Mouse (Mus musculus) heart, embryonic 10.5 days (tissue): ENCODE results near the gene Gpatch1. TPM values are rescaled to one million over a fixed set of nuclear protein-coding genes. Genes with fewer than 3 reads are reported as not detected.

Experiments used
- DNase-seq: peaks from one replicate; pipeline ENCODE4 v3.0.0-alpha.2; 2017; ENCODE audit warnings: low spot score
- H3K27ac ChIP-seq: fragments of 300-500 bp; sonication (generic); 2 replicates; pipeline ENCODE4 v1.5.1; 2016; ENCODE audit warnings: mild to moderate bottlenecking
- H3K27me3 ChIP-seq: fragments of 300-500 bp; sonication (generic); 2 replicates; pipeline ENCODE4 v1.6.1; 2016; ENCODE audit warnings: mild to moderate bottlenecking; ENCODE audit not compliant: poor library complexity, insufficient read depth, severe bottlenecking
- H3K36me3 ChIP-seq: fragments of 300-500 bp; sonication (generic); 2 replicates; pipeline ENCODE4 v1.6.1; 2016; ENCODE audit warnings: mild to moderate bottlenecking, moderate library complexity
- H3K4me1 ChIP-seq: fragments of 300-500 bp; sonication (generic); 2 replicates; pipeline ENCODE4 v1.6.1; 2016; ENCODE audit warnings: mild to moderate bottlenecking
- H3K4me3 ChIP-seq: fragments of 300-500 bp; sonication (generic); 2 replicates; pipeline ENCODE4 v1.5.1; 2016; ENCODE audit warnings: mild to moderate bottlenecking, moderate library complexity
- H3K9me3 ChIP-seq: fragments of 300-500 bp; sonication (generic); 2 replicates; pipeline ENCODE4 v1.6.1; 2016; ENCODE audit warnings: mild to moderate bottlenecking, moderate library complexity
- WGBS: fragments of 180-500 bp; shearing (Covaris S2); methylation state at CpG from one replicate; pipeline ENCODE4 v1.1.7; 2016; 5-methylcytosine and 5-hydroxymethylcytosine counted together
- polyA plus RNA-seq: library from polyadenylated mRNA; unstranded; fragments of >200 nt; fragmentation: Nextera tagmentation; extraction: Ambion mirVana; gene quantifications from 2 replicates; pipeline ENCODE4 v1.2.1, GENCODE M21; 2016

The Gpatch1 gene
- polyA plus RNA-seq = 12.5 and 15.3 TPM in 2 replicates

GRCm38 (mm10) chr7:35317729-35318609 lies at the start of gene Gpatch1:
Gene Gpatch1 (minus strand): TSS chr7:35318440.
- 1% methylated on average over 39 of the region's 39 CpGs for WGBS
- Histone ChIP-seq H3K9me3 (no peaks in the 10 kb centered on the region), H3K4me1 (peaks cover 19% of the 10 kb centered on the region), H3K27ac (peak within 1 kb of the TSS; percentile 88), H3K36me3 (no peaks in the 10 kb centered on the region), H3K4me3 (peak within 1 kb of the TSS; percentile 96), H3K27me3 (no peaks in the 10 kb centered on the region)
- DNase-seq = peak; percentile 95

- Histone ChIP-seq H3K36me3 (peaks cover 11% of the 10 kb centered on the region), H3K4me3 (no peak overlapping the region), H3K27me3 (no peaks in the 10 kb centered on the region), H3K27ac (no peak overlapping the region), H3K9me3 (0 out of 2 replicates have a peak, but pooled peaks cover 4% of the 10 kb centered on the region), H3K4me1 (peaks cover 29% of the 10 kb centered on the region)
- DNase-seq = no peak
- WGBS = 69% methylated on average over 12 of the region's 12 CpGs
Measured at GRCm38 (mm10) chr7:35365161-35365910, 47.1 kb upstream of the Gpatch1 start.

- 71% methylated on average over 5 of the region's 5 CpGs for WGBS
Measured at GRCm38 (mm10) chr7:35362868-35363267, 44.6 kb upstream of the Gpatch1 start.

GRCm38 (mm10) chr7:35362253-35362652 lies 44.0 kb upstream of the Gpatch1 start:
- H3K4me1 ChIP-seq = peaks cover 31% of the 10 kb centered on the region
- no peaks in the 10 kb centered on the region for H3K27me3 ChIP-seq
- peaks cover 8% of the 10 kb centered on the region for H3K36me3 ChIP-seq
- WGBS = 40% methylated on average over 5 of the region's 5 CpGs
- no peaks in the 10 kb centered on the region for H3K9me3 ChIP-seq
- DNase-seq = no peak
- H3K4me3 ChIP-seq = no peak overlapping the region
- peak overlapping the region; percentile 77 for H3K27ac ChIP-seq

More at GRCm38 (mm10) chr7:35362868-35363267, 44.6 kb upstream of the Gpatch1 start:
- H3K27me3 ChIP-seq = no peaks in the 10 kb centered on the region
- H3K27ac ChIP-seq = peak overlapping the region; percentile 77
- DNase-seq = no peak
- no peaks in the 10 kb centered on the region for H3K9me3 ChIP-seq
- H3K4me3 ChIP-seq = no peak overlapping the region
- H3K36me3 ChIP-seq = peaks cover 11% of the 10 kb centered on the region
- peaks cover 29% of the 10 kb centered on the region for H3K4me1 ChIP-seq

- Histone ChIP-seq H3K9me3 (no peaks in the 10 kb centered on the region), H3K27ac (no peak overlapping the region), H3K4me3 (no peak overlapping the region), H3K4me1 (peaks cover 19% of the 10 kb centered on the region), H3K36me3 (peaks cover 11% of the 10 kb centered on the region; the same call in 1 of the 2 replicates), H3K27me3 (no peaks in the 10 kb centered on the region)
- no peak for DNase-seq
- WGBS = 87% methylated on average over 12 of the region's 12 CpGs
Measured at GRCm38 (mm10) chr7:35357621-35358020, 39.4 kb upstream of the Gpatch1 start.

- peaks cover 9% of the 10 kb centered on the region; the same call in 1 of the 2 replicates for H3K36me3 ChIP-seq
- H3K4me1 ChIP-seq = peaks cover 9% of the 10 kb centered on the region; the same call in 1 of the 2 replicates
- no peaks in the 10 kb centered on the region for H3K9me3 ChIP-seq
- 0 out of 2 replicates have a peak overlapping the region, but pooled peaks have one; percentile 12 for H3K27ac ChIP-seq
- H3K27me3 ChIP-seq = no peaks in the 10 kb centered on the region
- WGBS = 60% methylated on average over 5 of the region's 5 CpGs
- DNase-seq = no peak
- no peak overlapping the region for H3K4me3 ChIP-seq
Measured at GRCm38 (mm10) chr7:35355303-35355872, 37.1 kb upstream of the Gpatch1 start.

GRCm38 (mm10) chr7:35353306-35353705 lies 35.1 kb upstream of the Gpatch1 start:
- Histone ChIP-seq H3K4me3 (no peak overlapping the region), H3K27me3 (no peaks in the 10 kb centered on the region), H3K4me1 (peaks cover 12% of the 10 kb centered on the region; the same call in 1 of the 2 replicates), H3K27ac (no peak overlapping the region), H3K36me3 (peaks cover 9% of the 10 kb centered on the region; the same call in 1 of the 2 replicates), H3K9me3 (no peaks in the 10 kb centered on the region)
- WGBS = 93% methylated on average over 15 of the region's 15 CpGs
- no peak for DNase-seq

- 86% methylated on average over 3 of the region's 3 CpGs for WGBS
- H3K27me3 ChIP-seq = no peaks in the 10 kb centered on the region
- H3K27ac ChIP-seq = no peak overlapping the region
- peaks cover 18% of the 10 kb centered on the region for H3K4me1 ChIP-seq
- H3K4me3 ChIP-seq = no peak overlapping the region
- no peaks in the 10 kb centered on the region for H3K9me3 ChIP-seq
- peaks cover 9% of the 10 kb centered on the region; the same call in 1 of the 2 replicates for H3K36me3 ChIP-seq
- no peak for DNase-seq
Measured at GRCm38 (mm10) chr7:35351155-35351554, 32.9 kb upstream of the Gpatch1 start.

GRCm38 (mm10) chr7:35349886-35350684 lies 31.8 kb upstream of the Gpatch1 start:
- Histone ChIP-seq H3K27ac (no peak overlapping the region), H3K36me3 (peaks cover 9% of the 10 kb centered on the region; the same call in 1 of the 2 replicates), H3K9me3 (no peaks in the 10 kb centered on the region), H3K4me1 (peaks cover 12% of the 10 kb centered on the region), H3K4me3 (no peak overlapping the region), H3K27me3 (no peaks in the 10 kb centered on the region)
- DNase-seq = no peak
- WGBS = 88% methylated on average over 8 of the region's 8 CpGs

GRCm38 (mm10) chr7:35349022-35349421 lies 30.8 kb upstream of the Gpatch1 start:
- 87% methylated on average over 4 of the region's 4 CpGs for WGBS
- DNase-seq = no peak
- H3K27ac ChIP-seq = no peak overlapping the region
- H3K36me3 ChIP-seq = peaks cover 7% of the 10 kb centered on the region; the same call in 1 of the 2 replicates
- H3K4me3 ChIP-seq = no peak overlapping the region
- H3K9me3 ChIP-seq = no peaks in the 10 kb centered on the region
- peaks cover 12% of the 10 kb centered on the region for H3K4me1 ChIP-seq
- H3K27me3 ChIP-seq = no peaks in the 10 kb centered on the region

GRCm38 (mm10) chr7:35347918-35348700 lies 29.9 kb upstream of the Gpatch1 start:
- 45% methylated on average over 17 of the region's 18 CpGs for WGBS
- H3K27me3 ChIP-seq = no peaks in the 10 kb centered on the region
- DNase-seq = no peak

More at GRCm38 (mm10) chr7:35347918-35348700, 29.9 kb upstream of the Gpatch1 start:
- peaks cover 12% of the 10 kb centered on the region for H3K4me1 ChIP-seq
- H3K4me3 ChIP-seq = no peak overlapping the region
- H3K9me3 ChIP-seq = no peaks in the 10 kb centered on the region
- H3K36me3 ChIP-seq = no peaks in the 10 kb centered on the region
- H3K27ac ChIP-seq = no peak overlapping the region
